ENCODE assay signal across 23 mouse cellular contexts in the genomic region with DNA sequence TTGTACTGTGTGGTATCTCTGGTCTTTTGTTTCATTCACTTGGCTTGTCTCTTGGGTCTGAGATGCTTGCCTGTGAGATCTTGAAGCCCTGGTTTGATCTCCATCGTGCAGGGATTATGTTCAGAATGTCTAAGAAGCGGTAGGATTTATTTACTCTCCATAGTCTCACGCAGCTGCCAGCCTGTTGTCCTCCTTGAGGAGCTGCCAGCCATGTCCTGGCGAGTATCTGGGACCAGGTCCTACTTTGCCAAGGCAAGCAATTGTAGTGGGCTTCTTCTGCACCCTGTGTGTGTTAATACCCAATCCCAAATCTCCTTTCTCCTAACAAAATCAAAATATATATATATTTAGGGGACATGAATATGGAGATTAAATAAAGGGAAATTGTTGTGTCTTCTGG. TPM values are rescaled to one million over a fixed set of nuclear protein-coding genes. Genes with fewer than 3 reads are reported as not detected.
"Had no signal": no experiment of that assay in that cellular context is flagged by ENCODE, and none has a peak within 500 bp of the region (broad histone marks: within the 10 kb centered on the region; RNA-seq: fewer than 3 reads in every experiment).

No protein-coding gene starts in this region.

- H3K27ac ChIP-seq: kidney, postnatal 0 days; limb, embryonic 12.5 days; limb, embryonic 15.5 days; liver, embryonic 14.5 days; macrophage; midbrain, embryonic 12.5 days; midbrain, embryonic 15.5 days; neural tube, embryonic 12.5 days; neural tube, embryonic 15.5 days; stomach, postnatal 0 days had no signal

- DNase-seq: layer of hippocampus, adult 9-11 months; liver, postnatal 0 days; lung, embryonic 14.5 days; right cerebral cortex, adult 18-20 months; right cerebral cortex, postnatal 14 days; right cerebral cortex, postnatal 4 days; thymus, adult 2 months; thymus, postnatal 14 days; thymus, postnatal 4 days had no signal

- H3K9ac ChIP-seq: limb, embryonic 12.5 days; limb, embryonic 15.5 days; liver, embryonic 14.5 days; liver, postnatal 0 days; lung, embryonic 14.5 days; midbrain, embryonic 12.5 days; midbrain, embryonic 15.5 days; neural tube, embryonic 12.5 days; neural tube, embryonic 15.5 days had no signal

- H3K9me3 ChIP-seq: limb, embryonic 12.5 days; limb, embryonic 15.5 days; midbrain, embryonic 12.5 days; midbrain, embryonic 15.5 days; neural tube, embryonic 12.5 days; neural tube, embryonic 15.5 days had no signal

- H3K27me3 ChIP-seq: limb, embryonic 12.5 days; limb, embryonic 15.5 days; midbrain, embryonic 12.5 days; midbrain, embryonic 15.5 days; neural tube, embryonic 12.5 days; neural tube, embryonic 15.5 days had no signal

- ATAC-seq: liver, postnatal 0 days; lung, postnatal 0 days; midbrain, embryonic 15.5 days had no signal

- H3K4me2 ChIP-seq: limb, embryonic 12.5 days; limb, embryonic 15.5 days; liver, embryonic 11.5 days; lung, embryonic 14.5 days; midbrain, embryonic 12.5 days; midbrain, embryonic 15.5 days; neural tube, embryonic 12.5 days; neural tube, embryonic 15.5 days had no signal

- H3K4me3 ChIP-seq: layer of hippocampus, adult 2 months; limb, embryonic 12.5 days; limb, embryonic 15.5 days; midbrain, embryonic 12.5 days; midbrain, embryonic 15.5 days; neural tube, embryonic 12.5 days; neural tube, embryonic 15.5 days had no signal

- H3K4me1 ChIP-seq: limb, embryonic 12.5 days; limb, embryonic 15.5 days; midbrain, embryonic 12.5 days; midbrain, embryonic 15.5 days; neural tube, embryonic 12.5 days; neural tube, embryonic 15.5 days had no signal

RNA-seq across cellular contexts. Expression of a gene that starts 21.4 kb away (rescaled TPM):
- total RNA-seq: megakaryocyte, adult 5-6 weeks had no signal
- polyA plus RNA-seq: liver, postnatal 0 days; macrophage had no signal
